Mouse (Mus musculus) forebrain, embryonic 16.5 days (tissue): ENCODE measurements around the gene Prkar1b. TPM values are rescaled to one million over a fixed set of nuclear protein-coding genes. Genes with fewer than 3 reads are reported as not detected.

Experiments
- ATAC-seq: fragments of 200-750 bp; cut with Nextera tagmentation; 2 replicates; pipeline ENCODE4 v1.8.0; 2017; ENCODE audit warnings: mild to moderate bottlenecking, moderate library complexity
- H3K27ac ChIP-seq: fragments of 300-500 bp; sonication (generic); 2 replicates; pipeline ENCODE4 v1.5.1; 2014; ENCODE audit warnings: low read length, control low read depth
- H3K27me3 ChIP-seq: fragments of 300-500 bp; sonication (generic); replicated peaks from 2 replicates; pipeline ENCODE4 v1.6.1; 2014; ENCODE audit warnings: low read length; ENCODE audit not compliant: control insufficient read depth, insufficient read depth
- H3K36me3 ChIP-seq: fragments of 300-500 bp; sonication (generic); 2 replicates; pipeline ENCODE4 v1.6.1; 2014; ENCODE audit not compliant: control insufficient read depth, insufficient read depth
- H3K4me1 ChIP-seq: fragments of 300-500 bp; sonication (generic); replicated peaks from 2 replicates; pipeline ENCODE4 v1.6.1; 2014; ENCODE audit warnings: low read length; ENCODE audit not compliant: control insufficient read depth, insufficient read depth
- H3K4me2 ChIP-seq: fragments of 300-500 bp; sonication (generic); 2 replicates; pipeline ENCODE4 v1.6.1; 2014; ENCODE audit warnings: mild to moderate bottlenecking, low read length, control low read depth
- H3K4me3 ChIP-seq: fragments of 300-500 bp; sonication (generic); replicated peaks from 2 replicates; pipeline ENCODE4 v1.5.1; 2014; ENCODE audit warnings: mild to moderate bottlenecking, low read length, control low read depth
- H3K9ac ChIP-seq: fragments of 300-500 bp; sonication (generic); replicated peaks from 2 replicates; pipeline ENCODE4 v1.6.1; 2014; ENCODE audit warnings: low read depth, low read length, control low read depth
- H3K9me3 ChIP-seq: fragments of 300-500 bp; sonication (generic); 2 replicates; pipeline ENCODE4 v1.6.1; 2016; ENCODE audit warnings: low read length; ENCODE audit not compliant: control insufficient read depth
- WGBS: fragments of 180-500 bp; shearing (Covaris S2); extraction: QIAGEN DNeasy Blood & Tissue Kit; methylation state at CpG from one replicate; pipeline ENCODE4 v1.1.7; 2014; 5-methylcytosine and 5-hydroxymethylcytosine counted together
- polyA plus RNA-seq: library from polyadenylated mRNA; unstranded; fragments of >200 nt; fragmentation: Nextera tagmentation; extraction: Ambion mirVana; gene quantifications from 2 replicates; pipeline ENCODE4 v1.2.1, GENCODE M21; 2015

Prkar1b gene
- polyA plus RNA-seq, 1 experiment from 2014 or later, result 245 TPM

DNA sequence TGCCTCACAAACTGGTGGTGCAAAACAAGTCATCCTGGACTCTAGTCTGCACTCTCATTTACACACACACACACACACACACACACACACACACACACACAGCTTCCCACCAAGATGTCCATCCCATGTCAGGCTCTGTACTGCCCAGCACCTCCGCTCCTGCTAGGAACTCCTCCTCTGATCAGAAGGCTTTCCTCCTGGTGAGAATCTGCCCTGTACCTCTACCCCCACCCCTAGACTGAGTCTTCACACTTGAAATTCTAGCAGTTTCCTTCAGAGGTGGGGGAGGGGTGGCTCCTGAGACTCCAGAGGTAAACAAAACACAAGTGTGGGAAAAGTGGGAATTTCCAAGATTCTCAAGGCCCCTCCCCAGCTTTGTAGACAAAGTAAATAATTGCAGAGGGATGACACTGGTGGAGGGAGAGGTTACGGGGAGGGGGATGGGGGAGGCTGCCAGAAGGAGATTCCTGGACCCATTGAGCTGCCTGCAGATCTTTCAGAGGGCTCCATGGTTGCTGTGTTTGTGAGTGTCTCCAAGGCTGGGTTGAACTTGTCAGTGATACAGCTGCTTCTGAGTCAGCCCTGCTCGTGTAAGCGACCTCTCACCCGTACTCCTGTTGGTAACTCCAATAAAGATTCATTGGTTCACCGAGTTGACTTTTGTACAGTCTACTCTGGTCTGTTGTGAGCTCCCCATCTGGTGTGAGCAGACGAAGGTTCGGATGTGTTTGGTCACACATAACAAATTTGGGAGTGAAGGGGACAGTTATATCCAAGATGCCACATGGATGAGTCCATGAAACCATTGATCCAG is 54.3 kb downstream of the Prkar1b start:
- no peak for ATAC-seq
- no peak overlapping the region for H3K4me2 ChIP-seq
- WGBS, result 85% methylated on average over 8 of the region's 8 CpGs

DNA sequence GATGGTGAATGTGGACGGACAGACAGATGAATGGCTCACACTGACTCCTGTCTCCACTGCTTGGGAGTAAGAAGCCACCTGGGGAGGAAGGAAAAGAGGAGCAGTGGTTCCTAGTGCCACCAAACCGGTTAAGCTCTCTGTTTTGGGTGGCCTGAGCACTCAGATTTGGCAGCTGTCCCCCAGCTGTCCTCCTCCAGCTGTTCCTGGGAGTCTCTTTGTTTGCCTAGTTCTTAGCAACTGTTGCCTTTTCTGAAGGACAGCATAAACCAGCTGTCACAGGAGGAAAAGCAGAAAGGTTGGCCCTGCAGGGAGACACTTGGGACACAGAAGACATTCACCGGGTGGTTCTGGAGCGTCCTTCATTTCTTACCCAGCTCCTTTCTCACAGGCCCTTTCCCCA is 56.3 kb downstream of the Prkar1b start:
- H3K27ac ChIP-seq, result no peak overlapping the region
- ATAC-seq, result no peak
- no peaks in the 10 kb centered on the region for H3K27me3 ChIP-seq
- H3K9ac ChIP-seq, result no peak overlapping the region
- no peak overlapping the region for H3K4me2 ChIP-seq
- H3K9me3 ChIP-seq, result peaks cover 6% of the 10 kb centered on the region; the same call in 1 of the 2 replicates
- no peak overlapping the region for H3K4me3 ChIP-seq
- H3K36me3 ChIP-seq, result no peaks in the 10 kb centered on the region
- H3K4me1 ChIP-seq, result peaks cover 4% of the 10 kb centered on the region
- 76% methylated on average over 4 of the region's 4 CpGs for WGBS

More for the DNA sequence above, 54.3 kb downstream of the Prkar1b start:
- H3K4me3 ChIP-seq, result no peak overlapping the region
- no peaks in the 10 kb centered on the region for H3K27me3 ChIP-seq
- H3K36me3 ChIP-seq, result no peaks in the 10 kb centered on the region
- peaks cover 6% of the 10 kb centered on the region; the same call in 1 of the 2 replicates for H3K9me3 ChIP-seq
- H3K27ac ChIP-seq, result no peak overlapping the region
- no peak overlapping the region for H3K9ac ChIP-seq
- peaks cover 14% of the 10 kb centered on the region for H3K4me1 ChIP-seq

DNA sequence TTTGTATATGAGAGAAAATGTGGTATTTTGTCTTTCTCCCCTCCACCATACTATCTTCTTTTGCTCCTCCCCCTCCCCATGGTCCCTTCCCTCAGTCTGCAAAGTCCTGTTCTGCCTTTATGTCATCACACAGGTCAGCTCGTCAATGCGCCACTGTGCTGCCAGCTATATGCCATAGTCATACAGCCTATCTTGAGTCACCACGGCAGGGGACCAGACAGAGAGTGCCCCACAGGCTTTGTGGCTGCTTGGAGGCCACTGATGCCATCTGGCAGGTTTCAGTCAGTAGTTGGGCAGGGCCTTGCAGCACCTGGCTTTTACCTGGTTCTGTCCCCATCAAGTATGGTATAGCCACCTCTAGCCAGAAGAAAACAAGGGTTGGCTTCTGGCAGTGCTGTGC is 58.1 kb downstream of the Prkar1b start:
- Histone ChIP-seq H3K4me3 (no peak overlapping the region), H3K9me3 (peaks cover 2% of the 10 kb centered on the region; the same call in 1 of the 2 replicates), H3K27ac (no peak overlapping the region), H3K9ac (no peak overlapping the region), H3K36me3 (no peaks in the 10 kb centered on the region), H3K4me2 (no peak overlapping the region), H3K4me1 (no peaks in the 10 kb centered on the region), H3K27me3 (no peaks in the 10 kb centered on the region)
- WGBS, result 86% methylated on average over 3 of the region's 3 CpGs
- ATAC-seq, result no peak

DNA sequence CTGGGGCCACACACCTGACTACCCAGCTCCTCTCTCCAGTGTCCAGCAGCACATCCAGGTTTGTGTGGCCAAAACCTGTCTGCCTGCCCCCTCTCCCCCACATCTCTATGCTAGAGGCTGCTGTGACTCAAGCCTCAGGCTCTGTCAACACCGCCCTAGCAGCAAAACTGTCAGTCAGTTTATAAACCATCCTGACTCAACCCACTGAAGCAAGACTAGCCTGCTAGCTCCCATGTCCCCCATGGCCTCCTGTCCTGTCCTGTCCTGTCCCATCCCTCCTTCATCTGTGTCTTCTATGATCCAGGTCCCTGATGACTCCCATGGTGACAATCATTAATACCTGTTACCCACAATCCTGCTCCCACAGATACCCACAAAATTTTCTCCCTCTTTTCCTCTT is 59.6 kb downstream of the Prkar1b start:
- Histone ChIP-seq H3K9me3 (no peaks in the 10 kb centered on the region), H3K9ac (no peak overlapping the region), H3K4me2 (no peak overlapping the region), H3K4me3 (no peak overlapping the region), H3K27ac (no peak overlapping the region), H3K4me1 (no peaks in the 10 kb centered on the region), H3K36me3 (no peaks in the 10 kb centered on the region), H3K27me3 (no peaks in the 10 kb centered on the region)
- WGBS, result 91% methylated on average over 1 of the region's 1 CpGs
- ATAC-seq, result no peak

DNA sequence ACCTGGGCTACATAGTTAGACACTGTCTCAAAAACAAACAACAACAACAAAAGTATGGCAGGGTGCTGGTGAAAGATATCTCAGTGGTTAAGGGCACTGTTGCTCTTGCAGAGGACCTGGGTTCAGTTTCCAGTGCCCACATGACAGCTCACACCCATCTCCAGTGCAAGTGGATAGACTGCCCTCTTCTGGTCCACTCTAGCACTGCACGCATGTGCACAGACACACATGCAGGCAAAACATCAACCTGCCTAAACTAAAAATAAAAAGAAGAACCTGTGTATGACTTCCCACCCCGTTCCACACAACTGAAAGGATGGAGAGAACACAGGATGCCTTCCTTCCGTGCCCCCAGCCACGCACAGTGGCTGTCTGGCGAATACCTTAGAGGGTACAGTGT is 61.6 kb downstream of the Prkar1b start:
- no peaks in the 10 kb centered on the region for H3K4me1 ChIP-seq
- ATAC-seq, result no peak
- no peaks in the 10 kb centered on the region for H3K36me3 ChIP-seq
- WGBS, result 93% methylated on average over 5 of the region's 5 CpGs
- H3K9me3 ChIP-seq, result no peaks in the 10 kb centered on the region
- no peaks in the 10 kb centered on the region for H3K27me3 ChIP-seq
- H3K9ac ChIP-seq, result no peak overlapping the region
- no peak overlapping the region for H3K4me2 ChIP-seq
- H3K4me3 ChIP-seq, result no peak overlapping the region
- no peak overlapping the region for H3K27ac ChIP-seq

DNA sequence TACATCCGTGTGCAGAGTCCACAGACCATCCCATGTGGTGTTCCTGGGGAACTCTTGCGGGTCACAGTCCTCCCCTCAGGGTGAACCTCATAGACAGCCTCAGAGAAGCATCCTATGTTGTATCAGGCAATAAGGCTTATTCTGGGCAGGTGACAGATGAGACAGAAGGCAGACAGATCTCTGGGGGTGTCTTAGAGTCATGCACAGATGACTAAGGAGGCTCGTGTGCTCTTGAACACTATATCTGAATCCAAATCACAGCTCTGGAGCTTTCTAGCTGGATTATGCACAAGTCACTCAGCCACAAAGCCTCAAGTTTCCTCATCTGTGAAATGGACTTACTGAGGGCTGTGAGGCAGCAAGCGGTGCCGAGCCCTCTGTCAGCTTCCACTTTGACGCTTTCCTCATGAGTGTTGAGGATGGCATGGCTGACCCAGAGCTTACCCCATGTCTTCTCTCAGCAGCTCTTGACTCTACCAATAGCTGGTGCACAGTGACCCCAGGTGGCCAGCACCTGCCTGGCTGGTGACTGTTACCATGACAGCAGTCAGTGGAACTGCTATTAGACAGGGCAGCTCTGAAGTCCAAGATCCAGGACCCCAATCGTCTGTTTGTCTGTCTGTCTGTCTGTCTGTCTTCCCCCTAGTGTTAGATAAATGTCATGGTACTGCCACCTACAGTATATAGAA is 64.8 kb downstream of the Prkar1b start:
- H3K27me3 ChIP-seq, result no peaks in the 10 kb centered on the region
- H3K36me3 ChIP-seq, result no peaks in the 10 kb centered on the region
- no peak for ATAC-seq
- 76% methylated on average over 7 of the region's 7 CpGs for WGBS
- peaks cover 2% of the 10 kb centered on the region; the same call in 1 of the 2 replicates for H3K4me1 ChIP-seq
- H3K27ac ChIP-seq, result no peak overlapping the region
- no peak overlapping the region for H3K4me3 ChIP-seq
- H3K9me3 ChIP-seq, result no peaks in the 10 kb centered on the region
- no peak overlapping the region for H3K9ac ChIP-seq
- no peak overlapping the region for H3K4me2 ChIP-seq

DNA sequence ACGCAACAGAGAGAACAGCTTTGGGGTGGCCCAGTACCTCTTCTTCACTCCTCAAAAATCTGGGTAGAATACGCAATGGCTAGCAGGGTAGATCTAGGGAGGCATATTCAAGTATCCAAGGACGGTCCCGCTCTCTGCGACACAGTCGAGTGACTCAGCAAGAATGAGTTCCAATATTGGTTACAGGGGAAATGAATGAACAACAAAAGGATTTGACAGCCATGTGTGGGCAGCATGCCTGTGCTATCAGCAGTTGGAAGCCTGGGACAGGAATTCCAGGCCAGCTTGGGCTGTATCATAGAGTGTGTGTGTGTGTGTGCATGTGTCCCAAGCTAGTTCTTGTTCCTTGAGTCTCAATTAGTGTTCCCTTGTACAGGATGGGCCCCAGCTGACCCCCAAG is 65.5 kb downstream of the Prkar1b start:
- ATAC-seq, result no peak
- Histone ChIP-seq H3K4me1 (peaks cover 2% of the 10 kb centered on the region; the same call in 1 of the 2 replicates), H3K4me2 (no peak overlapping the region), H3K36me3 (no peaks in the 10 kb centered on the region), H3K9ac (no peak overlapping the region), H3K9me3 (no peaks in the 10 kb centered on the region), H3K27ac (no peak overlapping the region), H3K4me3 (no peak overlapping the region), H3K27me3 (no peaks in the 10 kb centered on the region)
- 75% methylated on average over 6 of the region's 6 CpGs for WGBS

DNA sequence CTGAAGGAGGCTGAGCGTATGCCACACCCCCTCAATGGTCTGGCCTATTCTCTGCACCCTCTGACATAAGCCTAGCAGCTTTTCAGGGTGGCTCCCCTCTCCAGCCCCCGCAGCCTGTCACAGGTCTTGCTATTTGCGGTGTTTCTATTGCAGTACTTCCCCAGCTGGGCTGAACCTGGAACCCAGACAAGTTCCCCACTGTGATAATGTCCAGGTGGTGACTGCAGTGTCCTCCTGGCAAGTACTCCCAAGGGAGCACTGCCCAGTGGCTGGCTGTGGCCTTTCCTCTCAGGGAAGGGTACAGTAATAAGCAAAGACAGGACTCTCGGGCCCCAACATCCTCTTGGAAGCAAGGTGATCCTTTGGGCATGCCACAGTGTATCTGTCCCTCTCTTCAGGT is 66.0 kb downstream of the Prkar1b start:
- ATAC-seq, result no peak
- peaks cover 2% of the 10 kb centered on the region; the same call in 1 of the 2 replicates for H3K4me1 ChIP-seq
- 86% methylated on average over 4 of the region's 4 CpGs for WGBS

DNA sequence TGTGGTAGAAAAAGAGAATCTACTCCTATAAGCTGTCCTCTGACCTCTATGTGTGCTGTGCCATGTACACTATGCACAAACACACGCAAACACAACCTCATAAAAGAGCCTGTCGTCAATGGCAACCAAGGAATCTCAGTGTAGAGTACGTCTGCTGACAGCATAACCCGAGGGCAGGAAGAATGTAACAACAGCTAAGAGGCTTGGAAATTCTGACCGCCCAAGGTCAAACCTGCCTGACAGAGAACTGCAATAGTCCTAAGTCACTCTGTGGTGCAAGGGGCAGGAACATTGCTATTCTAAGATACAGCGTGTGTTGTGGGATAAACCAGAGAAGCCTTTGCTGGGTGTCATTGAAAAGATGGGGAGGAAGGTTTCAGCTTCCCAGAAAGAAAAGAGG is 68.4 kb downstream of the Prkar1b start:
- no peaks in the 10 kb centered on the region for H3K36me3 ChIP-seq
- H3K9me3 ChIP-seq, result no peaks in the 10 kb centered on the region
- no peak overlapping the region for H3K27ac ChIP-seq
- peaks cover 20% of the 10 kb centered on the region for H3K4me1 ChIP-seq
- no peak overlapping the region for H3K4me2 ChIP-seq
- no peak for ATAC-seq
- H3K9ac ChIP-seq, result no peak overlapping the region
- 54% methylated on average over 6 of the region's 6 CpGs for WGBS
- no peaks in the 10 kb centered on the region for H3K27me3 ChIP-seq
- H3K4me3 ChIP-seq, result no peak overlapping the region

More for the DNA sequence above, 66.0 kb downstream of the Prkar1b start:
- H3K9ac ChIP-seq, result no peak overlapping the region
- no peaks in the 10 kb centered on the region for H3K9me3 ChIP-seq
- H3K4me2 ChIP-seq, result no peak overlapping the region
- H3K27me3 ChIP-seq, result no peaks in the 10 kb centered on the region
- no peak overlapping the region for H3K4me3 ChIP-seq
- no peak overlapping the region for H3K27ac ChIP-seq
- no peaks in the 10 kb centered on the region for H3K36me3 ChIP-seq
